Mouse (Mus musculus) limb, embryonic 11.5 days (tissue): ENCODE data around the gene Hcrtr2. TPM values are rescaled to one million over a fixed set of nuclear protein-coding genes. Genes with fewer than 3 reads are reported as not detected.

Experiments used
- ATAC-seq: fragments of 200-750 bp; cut with Nextera tagmentation; 2 replicates; pipeline ENCODE4 v1.8.0; 2017; ENCODE audit warnings: low read depth; ENCODE audit not compliant: insufficient number of reproducible peaks, low FRiP score, low TSS enrichment
- DNase-seq: peaks from one replicate; pipeline ENCODE4 v3.0.0-alpha.2; 2015; ENCODE audit warnings: low spot score
- H3K27ac ChIP-seq: fragments of 300-500 bp; sonication (generic); replicated peaks from 2 replicates; pipeline ENCODE4 v1.5.1; 2014; ENCODE audit warnings: low read depth, mild to moderate bottlenecking, low read length
- H3K27me3 ChIP-seq: fragments of 300-500 bp; sonication (generic); 2 replicates; pipeline ENCODE4 v1.6.1; 2014; ENCODE audit warnings: mild to moderate bottlenecking, low read length, mixed read lengths; ENCODE audit not compliant: control insufficient read depth, insufficient read depth
- H3K36me3 ChIP-seq: fragments of 300-500 bp; sonication (generic); 2 replicates; pipeline ENCODE4 v1.6.1; 2014; ENCODE audit warnings: mild to moderate bottlenecking, low read length, moderate library complexity, mixed read lengths; ENCODE audit not compliant: control insufficient read depth, insufficient read depth
- H3K4me1 ChIP-seq: fragments of 300-500 bp; sonication (generic); 2 replicates; pipeline ENCODE4 v1.6.1; 2014; ENCODE audit warnings: low read length, mixed read lengths; ENCODE audit not compliant: control insufficient read depth, insufficient read depth
- H3K4me2 ChIP-seq: fragments of 300-500 bp; sonication (generic); 2 replicates; pipeline ENCODE4 v1.6.1; 2014; ENCODE audit warnings: low read depth, mild to moderate bottlenecking, moderate library complexity; ENCODE audit not compliant: severe bottlenecking
- H3K4me3 ChIP-seq: fragments of 300-500 bp; sonication (generic); 2 replicates; pipeline ENCODE4 v1.5.1; 2014; ENCODE audit warnings: low read depth, low read length
- H3K9ac ChIP-seq: fragments of 300-500 bp; sonication (generic); 2 replicates; pipeline ENCODE4 v1.6.1; 2014; ENCODE audit warnings: mild to moderate bottlenecking, low read length
- H3K9me3 ChIP-seq: fragments of 300-500 bp; sonication (generic); 2 replicates; pipeline ENCODE4 v1.6.1; 2016; ENCODE audit warnings: low read length; ENCODE audit not compliant: control insufficient read depth
- WGBS: fragments of 180-500 bp; shearing (Covaris S2); extraction: QIAGEN DNeasy Blood & Tissue Kit; methylation state at CpG from one replicate; pipeline ENCODE4 v1.1.7; 2014; 5-methylcytosine and 5-hydroxymethylcytosine counted together
- polyA plus RNA-seq: library from polyadenylated mRNA; unstranded; fragments of >200 nt; fragmentation: Nextera tagmentation; extraction: Ambion mirVana; gene quantifications from 2 replicates; pipeline ENCODE4 v1.2.1, GENCODE M21; 2014

Hcrtr2 gene
- polyA plus RNA-seq, result 0.44 and 0.47 TPM in 2 replicates

DNA sequence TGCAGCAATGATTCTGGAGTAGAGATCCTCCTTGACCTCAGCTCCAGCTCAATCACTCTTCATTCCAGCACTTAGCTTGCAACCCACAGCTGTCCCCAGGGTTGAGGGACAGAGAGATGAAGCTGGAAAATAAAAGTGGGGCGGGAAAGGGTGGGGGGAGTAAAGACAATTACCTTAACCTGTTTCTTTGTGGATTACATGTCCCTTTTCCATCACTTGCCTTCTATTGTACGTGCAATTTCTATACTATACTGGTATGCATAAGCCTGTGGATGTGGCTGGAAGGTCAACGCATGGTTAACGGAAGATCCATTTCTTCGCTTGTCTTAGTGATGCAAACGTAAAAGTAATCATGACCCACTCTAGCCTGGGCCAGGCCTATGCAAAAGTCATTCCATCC is at the start of gene Hcrtr2:
Gene Hcrtr2 (minus strand): TSS at position 101 of the 400 bp plus-strand sequence.
- Histone ChIP-seq H3K9ac (peak within 1 kb of the TSS; percentile 51), H3K27ac (no peak within 1 kb of the TSS), H3K9me3 (no peaks in the 10 kb centered on the region), H3K4me2 (peak within 1 kb of the TSS; percentile 82), H3K4me3 (peak within 1 kb of the TSS; percentile 40), H3K36me3 (no peaks in the 10 kb centered on the region), H3K27me3 (peaks cover 11% of the 10 kb centered on the region), H3K4me1 (peaks cover 2% of the 10 kb centered on the region; the same call in 1 of the 2 replicates)
- DNase-seq (no peak), ATAC-seq (peak; percentile 21; the same call in 1 of the 2 replicates)
- WGBS, result 78% methylated on average over 6 of the region's 6 CpGs

DNA sequence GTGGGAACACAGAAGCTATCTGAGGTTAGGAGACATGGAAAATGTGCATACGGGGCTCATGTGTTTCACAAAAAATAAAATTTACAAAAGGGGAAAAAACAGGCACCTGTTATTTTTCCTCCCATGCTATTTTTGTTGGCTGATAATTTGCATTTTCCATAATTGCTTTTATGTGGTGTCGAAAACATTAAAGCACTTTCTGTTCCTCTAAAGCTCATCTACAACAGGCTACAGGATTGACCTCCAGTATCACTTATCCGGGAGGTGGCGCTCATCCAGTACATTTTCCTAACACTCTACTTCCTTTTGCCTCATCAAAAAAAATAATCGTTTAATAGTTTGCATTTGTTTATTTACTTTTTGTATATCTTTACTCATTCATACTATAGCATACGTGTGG is 41.2 kb upstream of the Hcrtr2 start:
- 90% methylated on average over 6 of the region's 6 CpGs for WGBS
- H3K9ac ChIP-seq, result no peak overlapping the region
- DNase-seq (no peak), ATAC-seq (no peak)
- no peak overlapping the region for H3K4me2 ChIP-seq
- no peaks in the 10 kb centered on the region for H3K4me1 ChIP-seq
- no peak overlapping the region for H3K27ac ChIP-seq
- no peaks in the 10 kb centered on the region for H3K27me3 ChIP-seq
- no peaks in the 10 kb centered on the region for H3K36me3 ChIP-seq
- no peak overlapping the region for H3K4me3 ChIP-seq
- H3K9me3 ChIP-seq, result no peaks in the 10 kb centered on the region

DNA sequence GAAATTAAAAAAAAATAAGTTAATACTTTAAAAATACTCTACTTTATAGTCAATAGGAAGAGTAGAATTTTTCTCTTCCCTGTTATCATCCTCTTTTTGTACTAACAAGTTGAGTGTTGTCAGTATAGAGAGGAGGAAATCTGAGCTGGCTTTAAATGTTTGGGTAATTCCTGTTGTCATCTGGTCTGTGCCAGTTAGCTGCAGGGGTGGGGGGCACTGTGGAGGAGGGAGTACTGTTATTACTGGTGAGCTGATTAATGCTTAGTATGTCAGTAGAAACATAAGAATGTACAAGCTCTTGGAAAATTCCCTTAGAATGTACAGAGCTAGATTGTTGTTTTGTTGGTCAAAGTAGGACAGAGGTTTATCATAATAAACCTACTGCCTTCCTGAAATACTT is 36.7 kb upstream of the Hcrtr2 start:
- Histone ChIP-seq H3K36me3 (no peaks in the 10 kb centered on the region), H3K9ac (no peak overlapping the region), H3K4me1 (no peaks in the 10 kb centered on the region), H3K27me3 (no peaks in the 10 kb centered on the region), H3K27ac (no peak overlapping the region), H3K4me2 (no peak overlapping the region), H3K4me3 (no peak overlapping the region), H3K9me3 (no peaks in the 10 kb centered on the region)
- no peak for DNase-seq
- no peak for ATAC-seq

DNA sequence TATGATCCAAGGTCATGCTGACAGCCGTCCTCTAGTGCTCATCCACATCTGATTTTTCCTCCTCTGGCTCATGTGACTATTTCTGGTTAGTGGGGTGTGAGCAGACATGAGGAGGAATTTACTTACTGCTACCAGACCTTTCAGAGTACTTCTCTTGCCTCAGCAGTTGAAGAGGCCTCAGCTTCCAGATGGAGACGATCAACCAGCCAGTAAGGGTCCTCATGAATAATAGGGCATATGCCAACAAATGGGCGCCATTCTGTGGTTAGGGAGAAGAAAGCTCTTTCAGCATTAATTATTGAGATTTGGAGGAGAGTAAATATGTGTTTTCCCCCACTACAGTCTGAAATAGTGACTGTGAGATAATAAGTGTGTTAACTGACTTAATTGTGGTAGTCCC is 28.7 kb upstream of the Hcrtr2 start:
- ATAC-seq (no peak), DNase-seq (no peak)
- 69% methylated on average over 3 of the region's 3 CpGs for WGBS
- Histone ChIP-seq H3K27ac (no peak overlapping the region), H3K4me3 (no peak overlapping the region), H3K9ac (no peak overlapping the region), H3K4me1 (no peaks in the 10 kb centered on the region), H3K27me3 (no peaks in the 10 kb centered on the region), H3K4me2 (no peak overlapping the region), H3K9me3 (no peaks in the 10 kb centered on the region), H3K36me3 (no peaks in the 10 kb centered on the region)

DNA sequence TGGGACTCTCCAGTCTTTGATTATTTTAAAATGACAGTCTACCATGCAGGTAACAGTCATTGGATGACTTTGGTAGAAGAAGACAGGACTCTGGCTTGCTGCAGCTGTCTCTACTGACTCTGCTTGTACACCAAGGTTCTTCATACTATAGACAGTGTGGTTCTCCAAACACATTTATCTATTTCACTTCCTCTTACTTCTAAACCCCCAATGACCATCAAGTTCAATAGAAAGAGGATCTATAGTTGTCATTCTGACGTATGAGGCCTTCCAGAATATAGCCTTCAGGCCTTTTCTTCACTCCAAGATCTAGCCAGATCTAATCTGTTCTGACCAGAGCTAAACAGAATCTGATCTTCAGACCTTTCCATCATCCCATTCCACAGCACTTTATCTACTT is 23.6 kb upstream of the Hcrtr2 start:
- DNase-seq (no peak), ATAC-seq (no peak)
- Histone ChIP-seq H3K27ac (no peak overlapping the region), H3K4me3 (no peak overlapping the region), H3K9me3 (no peaks in the 10 kb centered on the region), H3K27me3 (no peaks in the 10 kb centered on the region), H3K9ac (no peak overlapping the region), H3K36me3 (no peaks in the 10 kb centered on the region), H3K4me1 (no peaks in the 10 kb centered on the region), H3K4me2 (no peak overlapping the region)
- 93% methylated on average over 1 of the region's 1 CpGs for WGBS

DNA sequence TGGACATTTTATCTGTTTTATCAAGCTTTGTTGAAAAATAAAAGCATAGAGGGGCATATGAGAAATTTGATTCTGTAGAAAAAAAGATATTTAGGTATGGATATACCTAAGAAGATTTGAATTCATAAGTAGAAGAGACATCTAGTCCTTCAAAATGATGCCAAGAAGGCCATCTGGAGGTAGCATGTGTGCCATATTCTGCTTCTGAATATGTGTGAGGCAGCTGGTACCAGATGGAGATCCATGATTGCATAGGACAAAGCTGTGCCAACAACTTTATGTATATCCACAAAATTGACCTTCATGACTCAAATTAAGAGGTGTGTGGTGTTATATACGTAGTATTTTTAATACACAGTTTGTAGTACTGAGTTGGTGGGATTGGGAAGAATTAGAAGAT is 7.4 kb upstream of the Hcrtr2 start:
- H3K27ac ChIP-seq, result no peak overlapping the region
- 85% methylated on average over 1 of the region's 1 CpGs for WGBS

DNA sequence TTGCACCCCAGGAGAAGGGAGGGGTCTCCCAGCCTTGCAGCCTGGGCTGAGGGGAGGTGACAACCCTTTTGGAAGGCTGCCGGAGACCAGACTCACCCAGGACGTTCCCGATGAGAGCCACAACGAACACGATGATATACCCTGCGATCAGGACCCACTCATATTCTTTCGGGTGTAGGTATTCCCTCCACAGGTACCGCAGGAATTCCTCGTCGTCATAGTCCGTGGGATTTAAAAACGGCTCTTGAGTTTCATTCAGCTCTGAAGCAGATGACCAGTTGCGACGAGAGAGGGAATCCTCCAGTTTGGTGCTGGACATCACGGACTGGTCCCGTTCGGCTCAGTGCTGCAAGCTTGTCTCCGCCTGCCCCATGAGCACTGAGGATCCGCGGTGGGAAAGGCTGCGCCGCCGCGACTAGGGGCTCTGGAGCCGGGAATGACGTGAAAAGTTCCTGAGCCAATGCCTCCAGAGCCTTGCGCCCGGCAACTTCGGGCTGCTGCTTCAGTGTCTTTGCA is 412 bp downstream of the Hcrtr2 start:
- Histone ChIP-seq H3K4me3 (peak overlapping the region; percentile 40), H3K9ac (peak overlapping the region; percentile 51), H3K36me3 (no peaks in the 10 kb centered on the region), H3K4me1 (peaks cover 2% of the 10 kb centered on the region; the same call in 1 of the 2 replicates), H3K27me3 (peaks cover 11% of the 10 kb centered on the region), H3K9me3 (no peaks in the 10 kb centered on the region), H3K27ac (no peak overlapping the region), H3K4me2 (peak overlapping the region; percentile 82)
- ATAC-seq (peak; percentile 75; the same call in 1 of the 2 replicates), DNase-seq (peak; percentile 75)
- WGBS, result under 1% methylated on average over 29 of the region's 29 CpGs

More for the DNA sequence above, 7.4 kb upstream of the Hcrtr2 start:
- H3K9ac ChIP-seq, result no peak overlapping the region
- H3K9me3 ChIP-seq, result no peaks in the 10 kb centered on the region
- H3K27me3 ChIP-seq, result no peaks in the 10 kb centered on the region
- ATAC-seq, result no peak
- no peak overlapping the region for H3K4me2 ChIP-seq
- no peak overlapping the region for H3K4me3 ChIP-seq
- no peaks in the 10 kb centered on the region for H3K4me1 ChIP-seq
- DNase-seq, result no peak
- H3K36me3 ChIP-seq, result no peaks in the 10 kb centered on the region

DNA sequence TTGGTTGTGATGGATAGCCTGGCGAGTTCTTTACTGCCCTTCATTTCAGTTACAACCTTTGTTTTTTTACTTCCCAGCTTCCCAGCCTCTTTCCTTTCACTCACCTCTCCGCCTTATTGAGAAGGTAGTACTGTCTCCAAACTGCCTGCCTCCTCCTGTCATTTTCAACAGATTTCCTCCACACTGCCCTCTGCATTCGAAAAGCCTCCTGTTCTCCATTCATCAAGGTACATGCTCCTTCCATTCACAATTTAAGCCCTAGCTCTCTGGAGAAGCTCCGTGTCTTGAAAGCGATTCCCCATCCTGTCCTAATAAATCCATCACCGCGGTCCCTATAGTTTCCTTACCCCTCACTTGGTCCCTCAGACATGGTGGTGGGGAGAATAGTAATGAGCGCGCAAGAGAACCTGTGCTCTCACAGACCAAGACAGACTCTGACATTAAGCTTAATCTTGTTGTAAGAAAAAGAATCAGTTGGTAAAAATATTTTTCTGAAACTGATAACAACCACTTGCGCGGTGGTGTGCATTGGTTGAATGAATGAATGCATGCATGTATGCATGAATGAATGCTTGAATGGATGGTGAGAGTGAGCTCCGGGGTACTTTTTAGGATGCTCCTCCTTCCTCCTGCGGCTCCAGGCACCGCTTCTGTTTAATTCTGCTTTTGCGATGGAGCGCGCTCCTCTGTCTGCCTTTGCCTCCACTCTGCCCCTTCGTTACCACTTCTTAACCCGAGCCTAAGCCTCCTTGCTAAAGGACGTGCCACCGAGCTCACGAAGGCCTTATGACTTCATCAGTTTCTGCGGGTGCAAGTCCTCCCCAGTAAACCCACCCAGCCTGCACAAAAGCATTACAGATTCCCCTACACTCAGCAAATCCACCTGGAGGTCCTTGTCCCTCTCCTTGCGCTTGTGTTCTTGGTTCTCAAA is 1.3 kb downstream of the Hcrtr2 start:
- H3K36me3 ChIP-seq, result no peaks in the 10 kb centered on the region
- H3K9me3 ChIP-seq, result no peaks in the 10 kb centered on the region
- WGBS, result 5% methylated on average over 24 of the region's 24 CpGs
- peak overlapping the region; percentile 82 for H3K4me2 ChIP-seq
- DNase-seq (peak; percentile 47), ATAC-seq (no peak)
- no peak overlapping the region; the same call in 1 of the 2 replicates for H3K9ac ChIP-seq
- H3K27me3 ChIP-seq, result peaks cover 11% of the 10 kb centered on the region
- peaks cover 2% of the 10 kb centered on the region; the same call in 1 of the 2 replicates for H3K4me1 ChIP-seq
- peak overlapping the region; percentile 40 for H3K4me3 ChIP-seq
- H3K27ac ChIP-seq, result no peak overlapping the region
